Mouse (Mus musculus): ENCODE measurements around the gene Drosha.
"Not testable (repeated sequence)": the region's sequence is repeated elsewhere in the genome, so short reads cannot be mapped to it uniquely, and the experiment has no call there.

Drosha gene

DNA sequence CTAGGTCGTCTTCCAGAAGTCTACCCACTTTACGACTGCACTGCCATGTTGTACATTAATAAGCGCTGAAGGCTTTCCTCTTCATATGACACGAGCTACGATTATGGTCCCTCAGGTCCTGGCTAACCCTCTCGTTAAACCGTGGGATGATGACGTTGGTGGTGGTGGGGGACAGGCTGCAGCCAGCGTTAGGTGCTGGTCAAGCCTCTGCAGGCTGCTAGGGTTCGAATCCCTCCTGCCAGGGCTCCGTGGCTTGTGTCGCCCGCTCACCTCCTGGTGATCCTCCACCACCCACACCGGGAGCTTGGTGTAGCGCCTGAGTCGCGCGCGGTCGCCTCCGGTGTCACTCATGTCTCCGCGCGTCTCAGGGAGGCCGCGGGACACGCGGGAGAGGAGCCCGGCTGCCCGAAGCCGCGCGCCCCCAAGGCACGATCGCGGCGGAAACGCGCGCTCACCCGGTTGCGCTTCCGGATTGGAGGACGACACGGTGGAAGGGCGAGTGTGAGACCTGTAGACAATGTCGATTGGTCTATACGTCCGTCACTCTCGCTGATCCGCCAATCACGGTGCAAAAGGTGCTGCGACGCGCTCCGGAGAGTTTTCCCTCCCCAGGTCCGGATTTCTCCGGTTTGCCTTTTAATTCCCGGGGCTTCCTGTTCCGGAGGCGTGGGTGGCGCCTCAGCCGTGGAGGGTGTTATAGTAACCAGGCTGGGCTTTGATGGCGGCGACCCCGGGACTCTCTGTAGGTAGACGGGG is at the start of gene Drosha, which contains the start of gene 6030458C11Rik:
Gene Drosha (plus strand): TSS at position 619 of the 756 bp plus-strand sequence.
Gene 6030458C11Rik (minus strand): TSS at position 453 of the 756 bp plus-strand sequence.
- DNase-seq: peak; percentile 97 to 98

DNA sequence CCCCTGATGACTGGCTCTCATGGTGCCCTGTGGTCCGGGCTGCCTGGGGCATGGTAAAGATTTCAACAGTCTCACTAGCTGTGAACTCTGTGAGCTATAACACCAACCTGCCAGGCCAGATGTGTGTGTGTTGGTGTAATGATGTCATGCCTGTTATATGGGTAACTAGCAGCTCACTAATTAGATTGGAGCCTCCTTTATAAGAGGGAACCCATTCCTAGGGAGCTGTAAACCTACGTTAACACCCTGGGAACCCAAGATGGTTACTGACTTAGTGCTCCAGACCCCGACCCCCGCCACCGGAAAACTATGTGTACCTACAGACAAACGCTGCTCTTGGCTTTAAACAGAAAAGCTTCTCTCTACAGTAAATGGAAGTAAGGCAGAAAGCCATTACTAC is 43.3 kb upstream of the Drosha start:
- DNase-seq: no peak

DNA sequence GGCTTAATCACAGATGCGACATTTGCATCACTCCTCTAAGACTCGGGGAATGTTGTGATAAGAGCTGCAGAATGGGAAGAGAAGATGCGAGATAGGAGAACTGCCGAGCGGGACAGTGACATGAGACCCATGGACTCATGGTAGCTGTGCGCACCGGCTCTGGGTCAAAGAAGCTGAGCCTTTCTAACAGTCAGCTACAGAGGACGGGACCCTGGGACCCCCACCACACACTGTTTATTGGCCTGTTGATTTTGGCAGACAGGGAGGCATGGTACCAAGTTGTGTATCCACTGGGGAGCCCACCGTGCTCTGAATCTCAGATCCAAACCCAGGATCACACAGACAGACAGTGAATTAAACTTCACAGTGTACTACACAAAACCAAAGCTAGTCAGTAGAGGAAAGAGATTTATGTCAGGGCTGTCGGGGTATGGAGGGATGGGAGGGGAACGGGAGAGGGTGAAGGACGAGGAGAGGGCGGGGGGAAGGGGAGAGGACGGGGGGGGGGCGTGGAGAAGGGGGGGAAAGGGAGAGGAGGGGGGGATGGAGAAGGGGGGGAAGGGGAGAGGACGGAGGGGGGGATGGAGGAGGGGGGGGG is 42.8 kb upstream of the Drosha start:
- no peak for DNase-seq

DNA sequence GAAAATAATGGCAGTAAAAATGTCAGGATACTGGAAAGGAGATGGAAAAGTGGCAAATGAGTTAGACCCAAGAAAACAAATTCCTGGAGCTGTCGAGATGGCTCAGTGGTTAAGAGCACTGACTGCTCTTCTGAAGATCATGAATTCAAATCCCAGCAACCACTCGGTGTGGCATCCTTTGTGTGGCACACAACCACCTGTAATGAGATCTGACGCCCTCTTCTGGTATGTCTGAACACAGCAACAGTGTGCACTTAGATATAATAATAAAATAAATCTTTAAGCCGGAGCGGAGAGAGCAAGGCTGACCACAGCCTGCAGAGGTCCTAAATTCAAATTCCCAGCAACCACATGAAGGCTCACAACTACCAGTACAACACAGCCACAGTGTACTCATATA is 36.1 kb upstream of the Drosha start:
- DNase-seq: no peak

DNA sequence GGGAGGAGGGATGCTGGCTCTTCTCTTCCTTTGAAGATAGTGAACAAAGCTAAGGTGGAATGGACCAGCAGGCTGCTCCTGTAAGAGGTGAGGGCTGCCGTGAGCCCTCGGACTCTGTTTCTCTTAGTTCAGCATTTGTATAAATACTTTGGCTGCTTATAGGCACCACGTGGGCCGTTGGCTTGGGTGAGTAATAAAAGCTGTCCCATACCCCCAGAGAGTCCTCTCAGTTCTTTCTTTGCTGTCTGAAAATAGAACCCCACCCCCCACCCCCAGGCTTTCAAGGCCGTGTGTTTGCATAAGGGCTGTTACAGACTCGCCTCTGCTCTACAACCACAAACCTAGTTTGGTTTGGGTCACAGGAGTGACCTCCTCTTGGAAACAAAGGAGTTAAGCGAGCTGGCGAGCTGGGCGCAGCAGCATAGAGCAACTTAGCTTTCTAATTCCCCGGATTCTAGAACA is 35.2 kb upstream of the Drosha start:
- no peak for DNase-seq

DNA sequence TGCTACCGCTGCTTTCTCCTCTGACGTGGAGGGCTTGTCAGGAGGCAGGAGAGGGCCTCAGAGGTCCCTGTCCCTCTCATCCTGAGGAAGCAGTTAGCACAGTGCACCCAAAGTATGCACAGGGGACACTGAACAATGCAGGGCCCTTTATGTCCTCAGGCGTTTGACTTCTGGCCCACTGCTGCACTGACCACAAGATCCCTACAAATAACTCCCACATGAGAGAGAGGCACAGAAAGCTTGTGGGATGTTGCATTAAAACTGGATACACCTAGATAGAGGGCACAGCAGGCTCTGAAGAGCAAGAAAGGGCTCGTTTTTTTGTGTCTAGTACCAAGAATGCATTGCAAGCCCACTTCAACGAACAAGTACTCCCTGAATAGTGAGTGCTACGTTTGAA is 30.3 kb upstream of the Drosha start:
- DNase-seq: no peak

DNA sequence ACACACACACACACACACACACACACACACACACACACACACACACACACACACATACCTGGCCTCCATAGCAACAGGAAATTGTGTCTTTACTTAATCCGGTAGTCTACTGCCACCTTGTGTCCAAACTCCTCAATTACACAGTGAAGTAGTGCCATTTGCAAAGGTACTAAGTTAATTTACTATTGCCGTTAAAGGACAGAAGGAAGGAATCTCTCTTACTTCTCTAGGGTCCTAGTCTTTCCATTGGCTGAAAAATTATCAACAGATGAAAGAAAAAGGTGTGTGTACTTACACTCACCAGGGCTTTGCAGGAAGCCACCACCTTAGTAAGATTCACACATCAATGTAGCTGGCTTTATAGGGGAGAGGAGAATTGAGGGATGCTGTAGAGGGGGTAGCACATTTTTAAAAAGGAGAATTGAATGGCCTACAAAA is 29.1 kb upstream of the Drosha start:
- DNase-seq: peak in 1 of 2 experiments; percentile 16

DNA sequence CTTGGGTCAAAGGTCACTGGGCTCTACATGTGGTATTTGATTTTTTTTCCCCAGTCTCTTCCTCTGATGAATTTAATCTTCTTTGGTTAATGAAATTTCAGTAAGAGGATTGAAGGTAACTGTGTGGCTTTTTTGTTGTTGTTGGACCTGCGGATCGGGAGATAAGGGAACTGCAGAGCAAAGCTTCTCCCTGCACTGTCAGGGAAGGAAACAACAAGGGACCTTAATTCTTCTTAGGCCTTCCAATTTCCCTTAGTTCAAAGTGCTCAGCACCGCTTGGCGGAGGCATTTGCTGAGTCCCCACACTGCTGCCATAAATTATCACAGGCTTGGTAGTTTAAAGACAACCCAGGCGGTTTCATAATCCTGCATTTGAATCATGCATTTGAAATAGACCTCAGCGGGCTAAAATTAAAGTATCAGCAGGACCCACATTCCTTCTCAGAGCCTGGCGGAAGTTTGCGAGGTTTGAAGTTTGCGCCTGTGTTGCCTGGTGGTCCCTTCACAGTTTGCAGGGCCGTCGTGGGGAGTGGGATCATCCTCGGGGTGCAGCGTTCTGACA is 28.6 kb upstream of the Drosha start:
- no peak for DNase-seq

DNA sequence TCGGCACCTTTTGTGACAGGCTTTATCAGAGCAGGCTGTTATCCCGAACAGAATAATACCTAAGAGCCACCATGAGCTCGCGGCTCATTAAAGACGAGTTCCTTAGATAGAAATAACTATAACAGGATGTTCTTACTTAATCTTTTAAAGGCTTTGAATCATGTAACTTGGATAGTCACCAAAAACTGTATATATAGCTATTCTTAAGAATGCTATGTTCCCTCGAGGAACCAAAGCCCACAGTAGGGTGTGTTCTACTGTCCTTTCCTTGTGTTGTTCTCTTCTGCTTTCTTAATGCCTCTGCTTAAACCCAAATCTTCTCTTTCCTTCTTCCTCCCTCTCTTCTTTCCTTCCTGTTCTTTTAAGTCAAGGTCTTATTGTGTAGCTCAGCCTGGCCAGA is 26.6 kb upstream of the Drosha start:
- no peak for DNase-seq

DNA sequence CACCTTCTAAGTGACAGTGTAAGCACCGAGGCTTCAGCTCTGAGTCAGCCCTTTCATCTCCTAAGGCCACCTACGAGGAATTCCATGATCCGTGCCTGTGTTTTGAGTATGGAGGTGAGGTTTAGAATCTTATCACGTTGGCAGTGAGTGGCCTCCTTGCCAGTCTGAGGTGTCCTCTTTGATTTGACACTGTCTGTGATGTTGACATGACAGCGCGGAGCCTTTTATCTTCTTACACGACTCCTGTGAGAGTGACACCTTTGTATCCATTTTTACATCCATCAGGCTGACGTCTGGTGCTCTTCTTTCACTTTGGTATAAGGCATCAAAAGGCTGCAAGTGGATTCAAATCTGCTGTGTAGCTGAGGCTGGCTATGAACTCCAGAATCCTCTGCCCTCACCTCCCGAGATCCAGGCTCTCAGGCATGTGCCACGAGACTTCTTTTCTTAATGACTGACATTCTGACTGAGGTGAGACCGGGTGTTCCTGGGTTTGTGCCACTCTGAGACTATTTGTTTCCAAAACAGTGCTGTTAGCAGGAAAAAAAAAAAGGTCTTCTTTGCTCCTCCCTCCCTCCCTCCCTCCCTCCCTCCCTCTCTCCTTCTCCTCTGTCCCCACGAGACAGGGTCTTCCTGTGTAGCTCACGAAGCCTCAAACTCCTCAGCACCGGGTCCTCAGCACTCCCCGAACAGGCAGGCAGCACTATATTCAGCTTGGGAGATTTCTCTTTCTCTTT is 24.0 kb upstream of the Drosha start:
- DNase-seq: no peak

DNA sequence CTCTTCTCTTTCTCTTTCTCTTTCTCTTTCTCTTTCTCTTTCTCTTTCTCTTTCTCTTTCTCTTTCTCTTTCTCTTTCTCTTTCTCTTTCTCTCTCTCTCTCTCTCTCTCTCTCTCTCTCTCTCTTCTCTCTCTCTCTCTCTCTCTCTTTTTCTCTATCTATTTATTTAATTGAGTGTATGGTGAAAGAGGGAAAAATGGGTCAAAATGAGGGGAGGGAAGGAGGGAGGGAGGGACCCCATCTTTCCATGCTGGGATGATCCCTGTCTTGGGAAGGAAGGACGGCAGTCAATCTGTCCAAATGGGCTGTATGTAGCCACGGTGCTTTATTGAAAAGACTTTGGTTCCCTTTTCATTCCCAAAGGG is 23.5 kb upstream of the Drosha start:
- DNase-seq: not testable (repeated sequence)

DNA sequence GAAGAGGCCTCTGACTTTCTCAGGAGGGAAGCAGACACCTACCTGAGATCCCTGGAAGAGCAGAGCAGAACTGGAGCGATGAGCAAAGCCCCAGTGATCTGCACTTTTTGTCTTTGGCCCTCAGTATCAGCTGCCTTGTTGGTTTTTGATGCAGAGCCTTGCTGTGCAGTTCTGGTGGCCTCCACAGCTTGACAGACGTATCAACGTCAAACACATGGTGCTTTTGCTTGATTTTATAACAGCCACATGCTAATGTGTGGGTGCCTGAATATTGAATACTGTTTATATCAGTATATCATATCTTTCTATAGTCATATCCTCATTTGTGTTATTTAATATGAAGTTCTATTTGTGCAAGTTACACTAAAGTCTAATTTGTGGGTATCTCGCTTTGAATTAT is 19.5 kb upstream of the Drosha start:
- no peak for DNase-seq

DNA sequence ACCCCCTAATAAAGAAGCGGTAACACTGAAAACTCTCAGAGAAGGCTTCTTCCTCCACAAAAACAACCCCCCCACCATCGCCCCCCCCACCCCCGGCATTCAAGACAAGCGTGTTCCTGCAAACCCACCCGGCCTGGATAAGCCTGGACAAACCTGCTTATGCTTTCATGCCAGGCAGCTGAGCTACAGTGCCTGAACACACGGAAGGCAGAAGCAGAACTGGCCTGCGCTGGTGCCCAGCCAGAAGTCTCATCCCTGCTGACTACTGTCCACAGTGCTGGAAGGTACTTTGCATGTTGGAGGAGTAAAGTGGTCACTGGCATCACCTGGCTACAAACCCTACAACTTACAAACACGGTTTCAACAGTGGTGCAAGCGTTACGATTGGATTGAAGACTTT is 17.5 kb upstream of the Drosha start:
- DNase-seq: no peak

DNA sequence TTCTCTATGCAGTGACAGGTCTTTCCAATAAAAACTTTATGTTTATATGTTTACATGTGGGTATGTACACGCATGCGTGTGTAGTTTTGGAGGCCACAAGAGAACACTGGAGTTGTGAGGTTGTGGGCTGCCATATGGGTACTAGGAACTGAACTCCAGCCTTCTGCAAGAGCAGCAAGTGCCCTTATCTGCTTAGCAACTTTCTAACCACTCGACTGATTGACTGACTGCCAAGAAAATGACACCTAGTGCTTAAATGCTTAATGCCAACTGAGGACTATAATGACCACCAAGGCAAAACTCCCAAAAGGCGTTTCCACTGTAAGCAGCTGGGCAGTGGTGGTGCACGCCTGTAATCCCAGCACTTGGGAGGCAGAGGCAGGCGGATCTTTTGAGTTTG is 15.3 kb upstream of the Drosha start:
- DNase-seq: no peak

DNA sequence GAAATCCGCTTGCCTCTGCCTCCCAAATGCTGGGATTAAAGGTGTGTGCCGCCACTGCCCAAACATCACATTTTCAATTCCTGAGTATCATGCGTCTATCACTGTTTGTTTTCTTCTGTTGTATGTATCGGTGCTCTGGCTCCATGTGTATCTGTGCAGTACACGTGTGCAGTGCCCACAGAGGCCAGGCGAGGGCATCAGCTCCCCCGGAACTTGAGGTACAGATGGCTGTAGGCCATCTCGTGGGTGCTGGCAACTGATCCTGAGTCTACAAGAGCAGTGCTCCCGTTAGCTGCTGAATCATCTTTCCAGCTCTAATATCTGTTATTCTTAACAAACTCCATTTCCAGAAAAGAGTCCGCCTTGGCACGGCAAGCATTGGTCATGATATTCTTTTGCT is 12.0 kb upstream of the Drosha start:
- DNase-seq: no peak

DNA sequence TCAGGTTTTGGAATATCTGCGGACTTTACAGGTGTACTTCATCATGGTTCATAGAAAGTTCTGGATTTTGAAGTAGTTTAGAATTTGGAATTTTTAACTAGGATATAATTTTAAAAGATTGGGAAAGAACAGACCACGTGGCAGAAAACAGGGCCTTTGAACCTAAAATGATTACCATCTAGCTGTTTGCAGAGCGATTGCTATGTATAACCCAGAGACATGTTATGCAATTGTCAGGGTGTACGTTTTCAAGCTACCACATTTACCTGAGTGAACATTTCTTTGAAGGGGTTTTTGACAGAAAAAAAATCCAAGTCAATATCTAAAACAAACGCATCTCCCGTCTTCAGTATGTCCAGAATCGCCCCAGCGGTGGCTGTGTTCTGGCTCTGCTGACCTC is 7.0 kb upstream of the Drosha start:
- no peak for DNase-seq

DNA sequence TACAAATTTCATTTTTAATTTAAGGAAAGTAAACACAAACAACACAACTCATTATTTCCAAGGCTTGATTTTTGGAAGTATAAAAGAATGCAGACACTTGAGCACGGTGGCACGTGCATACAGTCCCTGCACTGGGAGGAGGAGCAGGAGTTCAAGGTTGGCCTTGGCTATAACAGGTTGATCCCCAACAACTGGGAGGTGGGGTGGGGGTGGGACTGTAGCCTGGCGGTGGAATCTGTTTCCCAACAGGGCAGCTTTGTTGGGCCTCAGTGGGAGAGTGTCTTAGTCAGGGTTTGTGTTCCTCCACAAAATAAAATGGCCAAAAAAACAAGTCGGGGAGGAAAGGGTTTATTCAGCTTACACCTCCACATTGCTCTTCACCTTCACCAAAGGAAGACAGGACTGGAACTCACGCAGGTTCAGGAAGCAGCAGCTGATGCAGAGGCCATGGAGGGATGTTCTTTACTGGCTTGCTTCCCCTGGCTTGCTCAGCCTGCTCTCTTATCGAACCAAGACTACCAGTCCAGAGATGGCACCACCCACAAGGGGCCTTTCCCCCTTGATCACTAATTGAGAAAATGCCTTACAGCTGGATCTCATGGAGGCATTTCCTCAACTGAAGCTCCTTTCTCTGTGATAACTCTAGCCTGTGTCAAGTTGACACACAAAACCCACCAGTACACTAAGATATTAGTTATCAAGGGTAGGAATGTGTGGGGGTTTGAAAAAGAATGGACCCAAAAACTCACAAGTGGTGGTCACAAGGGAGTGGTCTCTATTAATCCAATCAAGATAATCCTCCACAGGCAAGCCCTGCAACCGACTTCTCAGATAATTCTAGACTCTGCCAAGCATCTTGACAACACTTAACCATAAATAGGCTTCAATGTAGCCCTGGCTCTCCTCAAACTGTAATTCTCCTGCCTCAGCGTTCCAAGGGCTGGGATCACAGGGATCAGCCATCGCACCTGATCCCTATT is 1.9 kb upstream of the Drosha start:
- no peak for DNase-seq

DNA sequence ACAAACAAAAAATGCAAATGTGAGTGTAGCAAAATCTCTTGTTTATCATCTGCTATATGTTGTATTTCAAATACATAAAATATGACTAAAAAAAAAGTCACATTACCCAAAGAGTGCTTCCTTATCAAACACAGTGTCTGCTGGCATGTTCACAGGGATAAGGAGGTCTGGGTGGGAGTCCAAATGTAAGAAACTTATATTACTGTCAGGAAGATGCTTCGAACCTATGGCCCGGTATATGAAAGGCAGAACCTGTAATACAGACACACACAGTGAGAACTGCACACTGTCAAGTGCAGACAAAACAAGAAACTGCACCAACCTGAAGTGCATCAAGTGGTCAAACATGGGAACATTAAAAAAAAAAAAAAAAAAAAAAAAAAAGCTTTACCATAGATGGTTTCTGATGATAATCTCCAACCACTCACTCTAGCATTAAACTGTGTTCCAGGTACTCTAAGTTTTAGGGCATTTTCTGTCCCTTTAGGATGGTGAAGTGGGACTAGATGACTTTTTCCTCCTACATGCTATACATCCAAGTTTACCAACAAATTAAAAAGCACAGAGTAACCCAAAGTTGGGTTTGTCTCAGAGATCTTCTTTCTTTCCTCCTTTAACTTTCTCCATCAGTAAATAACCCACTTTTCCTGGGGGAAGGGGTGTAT is 1.0 kb upstream of the Drosha start:
- no peak for DNase-seq

DNA sequence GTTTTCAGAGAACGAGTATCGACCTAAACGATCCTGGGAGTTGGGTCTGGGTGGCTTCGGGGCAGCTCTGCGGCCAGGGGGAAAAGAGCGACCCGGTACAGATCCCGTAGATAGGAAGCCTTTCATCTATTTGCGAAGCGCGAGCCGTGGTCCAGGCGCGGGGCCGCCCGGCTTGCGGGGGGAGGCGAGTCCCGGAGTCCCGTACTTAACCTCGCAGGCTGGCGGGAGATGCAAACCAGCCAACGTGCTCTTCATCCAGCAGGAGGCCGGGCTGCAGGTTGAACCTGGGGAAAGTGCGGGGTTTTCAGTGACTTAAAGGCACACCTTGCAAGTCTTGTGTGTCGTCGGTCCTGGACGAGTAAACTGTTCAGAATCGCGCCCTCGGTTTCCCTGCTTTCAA is 350 bp downstream of the Drosha start:
- peak in 1 of 2 experiments; percentile 66 for DNase-seq

DNA sequence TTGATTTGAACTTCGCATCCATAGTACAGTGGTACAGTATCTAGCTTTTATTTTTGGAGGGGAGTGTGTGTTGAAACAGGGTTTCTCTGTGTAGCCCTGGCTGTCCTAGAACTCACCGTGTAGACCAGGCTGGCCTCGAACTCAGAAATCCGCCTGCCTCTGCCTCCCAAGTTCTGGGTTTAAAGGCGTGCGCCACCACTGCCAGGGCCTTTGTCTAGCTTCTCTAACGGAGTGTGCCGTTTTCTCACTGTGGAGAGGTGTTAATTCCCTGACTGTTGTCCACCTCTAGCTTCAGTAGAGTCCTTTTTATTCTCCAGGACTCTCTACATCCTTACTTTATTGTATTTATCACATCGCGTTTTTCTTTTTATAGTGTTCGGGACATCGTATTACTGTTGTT is 793 bp downstream of the Drosha start:
- DNase-seq: no peak

DNA sequence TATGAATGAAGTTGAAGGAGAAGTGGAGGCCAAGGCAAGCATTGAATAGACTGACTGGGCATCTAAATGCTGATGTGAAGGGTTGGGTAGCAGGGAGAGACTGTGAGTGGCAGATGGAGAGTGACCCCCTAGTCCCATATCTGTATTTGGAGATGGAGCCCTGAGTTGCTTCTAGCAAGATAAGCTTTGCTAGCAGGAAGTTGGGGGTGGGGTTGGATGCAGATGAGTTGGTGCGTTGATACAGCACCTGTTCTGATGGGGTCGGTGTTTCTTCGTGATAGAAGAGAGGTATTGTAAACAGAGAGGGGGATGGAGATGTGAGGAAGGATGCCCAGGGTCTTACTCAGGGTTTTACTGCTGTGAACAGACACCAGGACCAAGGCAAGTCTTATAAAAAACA is 5.3 kb downstream of the Drosha start:
- no peak for DNase-seq

DNA sequence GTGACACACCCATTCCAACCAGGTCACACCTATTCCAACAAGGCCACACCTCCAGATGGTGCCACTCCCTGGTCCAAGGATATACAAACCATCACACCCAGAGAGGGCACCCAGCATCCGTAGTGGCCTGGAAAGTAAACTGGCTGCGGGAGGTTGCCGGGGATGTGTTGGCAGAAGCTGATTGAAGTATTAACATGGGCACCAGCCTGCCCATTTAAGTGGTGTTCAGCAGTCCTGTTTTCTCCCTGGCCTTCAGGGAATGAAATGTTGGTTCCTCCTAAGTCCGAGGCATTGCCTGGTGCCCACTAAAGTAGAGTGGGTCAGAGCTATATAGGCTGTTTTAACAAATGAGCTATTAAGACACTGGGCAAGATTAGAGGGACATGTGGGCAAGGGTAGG is 8.0 kb downstream of the Drosha start:
- no peak for DNase-seq

All from thymus, postnatal 36 days (tissue).